Mouse (Mus musculus): ENCODE measurements at regions not wholly inside any gene's neighbourhood (a gene's known extent, or its start where the extent isn't known, plus 50 kb on each side); places are given as distances from the start of the nearest gene placed in this dataset.

DNA sequence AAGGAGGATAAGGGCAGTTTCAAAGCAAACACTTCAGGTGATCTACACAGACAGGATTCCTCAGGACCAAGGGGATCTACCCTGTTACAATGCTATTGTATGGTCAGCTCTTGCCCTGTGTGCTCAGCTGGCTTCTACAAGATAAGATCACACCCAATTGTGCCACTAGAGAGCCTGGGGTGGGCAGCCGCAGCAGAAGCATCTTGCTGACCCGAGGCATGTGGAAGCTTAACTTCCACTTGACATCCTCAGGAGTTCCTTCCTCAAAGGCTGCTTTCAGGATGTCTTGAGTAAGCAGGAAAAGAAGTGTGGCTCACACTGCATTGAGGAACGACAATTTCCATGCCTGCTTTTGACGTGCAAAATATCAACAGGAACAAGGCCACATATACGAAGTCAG, 222.8 kb upstream of the Gpc5 start:
- no peak for DNase-seq

DNA sequence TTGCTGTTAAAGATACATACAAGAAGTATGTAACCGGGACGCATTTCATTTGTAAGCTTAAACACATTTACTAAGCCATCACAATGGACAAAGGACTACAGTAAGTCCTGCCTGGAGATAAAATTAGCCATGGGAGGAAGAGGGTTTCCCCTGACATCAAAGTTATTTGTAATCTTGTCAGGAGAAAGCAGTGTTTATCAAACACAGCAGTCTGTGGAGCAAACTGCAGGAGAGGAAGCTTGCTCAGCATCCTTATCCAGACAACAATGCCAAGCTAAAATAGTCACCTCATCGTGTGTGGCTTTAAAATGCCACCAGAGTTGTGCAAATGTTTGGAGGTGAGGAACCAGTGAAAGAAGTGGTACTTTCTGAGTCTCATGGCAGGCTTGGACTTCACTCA, 216.9 kb upstream of the Gpc5 start:
- no peak for DNase-seq

DNA sequence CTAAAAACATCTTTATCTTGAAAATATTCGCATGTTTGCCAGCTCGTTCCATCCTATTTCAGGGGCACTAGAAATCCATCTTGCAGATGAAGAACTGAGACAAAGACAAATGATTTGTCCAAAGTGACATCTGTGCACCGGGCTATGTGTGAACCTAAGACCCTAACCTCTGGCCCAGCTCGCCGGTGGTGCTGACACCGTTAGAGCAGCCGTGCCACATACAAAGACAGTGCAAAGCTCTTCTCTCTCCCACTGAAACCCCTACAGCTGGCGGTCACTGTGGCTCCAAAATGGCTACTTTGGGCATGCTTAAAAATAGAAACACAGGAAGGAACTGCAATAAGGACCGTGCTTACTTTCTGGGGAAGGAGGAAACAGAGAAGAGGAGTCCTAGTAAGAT, 215.6 kb upstream of the Gpc5 start:
- DNase-seq: no peak

DNA sequence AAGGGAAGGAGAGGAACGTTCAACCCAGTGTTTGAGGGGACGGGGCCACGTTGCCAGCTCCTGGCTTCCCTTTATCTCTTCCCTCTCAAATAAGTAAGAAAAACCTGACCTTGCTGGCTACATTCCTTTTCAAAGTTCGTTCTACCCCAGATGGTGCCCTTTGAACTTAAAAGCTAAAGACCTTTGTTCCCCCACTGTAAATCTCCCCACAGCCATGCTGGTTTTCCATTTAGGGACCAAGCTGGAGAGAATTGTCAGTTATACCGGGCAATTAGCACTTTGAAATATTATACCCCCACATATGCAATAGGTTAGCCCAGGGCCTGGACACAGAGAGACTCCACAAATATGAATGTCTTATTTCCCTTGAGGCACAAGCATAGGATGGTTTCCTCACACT, 214.5 kb upstream of the Gpc5 start:
- DNase-seq: no peak

DNA sequence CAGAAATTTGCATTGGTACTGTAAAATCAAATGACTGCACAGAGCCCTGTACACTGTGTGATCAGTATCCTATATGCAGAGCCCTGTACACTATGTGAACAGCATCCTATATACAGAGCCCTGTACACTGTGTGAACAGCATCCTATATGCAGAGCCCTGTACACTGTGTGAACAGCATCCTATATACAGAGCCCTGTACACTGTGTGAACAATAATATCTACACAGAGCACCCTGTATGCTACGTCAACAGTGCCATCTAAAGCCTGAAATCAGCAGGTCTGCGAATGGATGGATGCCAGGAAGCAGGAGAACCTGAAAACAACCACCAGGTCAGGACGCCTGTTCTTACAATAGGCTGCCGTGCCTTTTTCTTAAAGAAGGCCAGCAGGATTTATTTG, 211.7 kb upstream of the Gpc5 start:
- no peak for DNase-seq

DNA sequence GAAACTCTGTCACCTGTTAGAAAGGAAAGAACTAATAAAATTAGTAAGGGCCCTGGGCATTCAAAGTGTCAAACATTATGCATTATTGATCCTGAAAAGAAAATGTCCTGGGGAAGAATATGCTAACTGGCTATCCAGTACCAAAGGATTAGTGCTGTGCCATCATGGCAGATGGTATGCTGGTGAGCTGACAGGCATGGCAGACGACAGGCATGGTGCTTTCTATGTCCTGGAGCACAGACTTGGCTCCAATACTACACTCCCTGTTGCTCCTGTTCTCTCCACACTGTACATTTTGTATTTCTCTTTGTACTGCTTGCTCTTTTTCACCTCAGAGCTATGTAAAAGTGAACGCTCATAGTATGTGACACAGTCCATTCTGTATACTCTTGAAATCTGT, 187.9 kb upstream of the Gpc5 start:
- DNase-seq: no peak

DNA sequence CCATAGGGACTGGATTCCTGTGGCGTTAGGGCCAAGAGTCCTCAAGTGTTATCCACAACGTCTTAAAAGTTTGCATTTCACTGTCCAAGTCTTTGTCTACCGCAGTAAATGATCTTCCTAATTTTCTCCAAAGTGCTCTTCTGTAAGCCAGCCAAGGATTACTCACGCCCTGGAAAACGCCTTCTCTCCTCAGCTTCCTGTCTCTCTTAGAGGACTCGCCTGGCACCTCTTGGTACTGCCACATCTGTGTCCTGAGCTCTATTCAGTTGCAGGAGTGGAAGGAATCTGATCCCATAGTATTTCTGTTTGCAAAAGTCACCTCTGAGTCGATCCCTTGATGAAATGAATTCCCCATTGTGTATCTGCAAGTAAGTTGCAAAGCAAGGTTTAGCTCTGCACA, 179.7 kb upstream of the Gpc5 start:
- no peak for DNase-seq

DNA sequence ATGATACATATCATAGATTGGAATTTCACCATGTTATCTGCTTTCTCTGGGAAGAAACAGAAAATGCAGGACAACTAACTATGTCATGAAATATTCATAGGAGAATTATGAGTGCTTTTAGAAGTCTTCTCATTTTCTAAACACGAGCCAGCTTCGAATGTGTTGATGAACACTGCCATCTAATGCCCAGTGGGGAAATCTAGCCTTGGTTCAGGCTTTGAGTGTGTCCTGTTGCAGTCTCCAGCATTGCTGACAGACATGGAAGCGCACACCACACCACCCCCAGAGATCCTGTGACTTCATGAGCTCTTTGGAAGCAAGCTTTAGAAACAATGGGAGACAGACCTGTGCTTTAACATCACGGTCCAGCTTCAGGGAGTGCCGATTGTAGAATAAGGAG, 178.8 kb upstream of the Gpc5 start:
- no peak for DNase-seq

DNA sequence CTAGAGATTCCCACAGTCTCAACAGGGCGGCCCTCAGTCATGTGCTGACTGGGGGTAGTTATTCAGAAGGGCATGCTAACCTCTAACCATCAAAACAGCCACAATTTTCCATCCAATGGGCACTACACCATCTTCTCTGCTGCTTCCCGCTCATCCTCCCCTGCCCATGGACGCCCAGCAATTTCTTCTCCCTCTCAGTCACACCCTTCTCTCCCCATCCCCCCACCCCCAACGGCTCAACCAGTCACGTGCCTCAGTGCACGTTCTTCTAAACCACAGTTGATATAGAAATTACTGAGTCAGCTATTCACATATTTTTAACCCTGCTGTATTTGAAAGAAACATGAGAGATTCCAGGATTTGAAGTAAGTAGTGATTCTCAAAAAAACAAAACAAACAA, 146.3 kb upstream of the Gpc5 start:
- no peak for DNase-seq

DNA sequence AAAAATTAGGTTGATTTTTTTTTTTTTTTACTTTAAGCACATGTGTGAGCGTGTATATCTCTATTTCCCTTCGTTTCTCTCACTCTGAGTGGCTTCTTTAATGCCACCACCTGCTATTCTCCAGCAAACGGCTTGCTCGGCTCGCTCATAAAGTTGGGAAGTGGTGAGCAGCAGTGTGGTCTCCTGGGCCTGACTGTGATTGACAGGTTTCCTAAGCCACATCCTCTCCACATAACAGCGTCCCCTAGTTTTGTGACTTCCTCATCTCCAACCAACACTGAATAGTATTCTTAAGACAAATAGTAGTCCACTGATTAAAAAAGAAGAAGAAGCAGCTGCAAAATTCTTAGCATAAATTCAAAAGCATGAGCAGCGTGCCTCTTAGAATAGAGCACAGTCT, 145.7 kb upstream of the Gpc5 start:
- no peak for DNase-seq

DNA sequence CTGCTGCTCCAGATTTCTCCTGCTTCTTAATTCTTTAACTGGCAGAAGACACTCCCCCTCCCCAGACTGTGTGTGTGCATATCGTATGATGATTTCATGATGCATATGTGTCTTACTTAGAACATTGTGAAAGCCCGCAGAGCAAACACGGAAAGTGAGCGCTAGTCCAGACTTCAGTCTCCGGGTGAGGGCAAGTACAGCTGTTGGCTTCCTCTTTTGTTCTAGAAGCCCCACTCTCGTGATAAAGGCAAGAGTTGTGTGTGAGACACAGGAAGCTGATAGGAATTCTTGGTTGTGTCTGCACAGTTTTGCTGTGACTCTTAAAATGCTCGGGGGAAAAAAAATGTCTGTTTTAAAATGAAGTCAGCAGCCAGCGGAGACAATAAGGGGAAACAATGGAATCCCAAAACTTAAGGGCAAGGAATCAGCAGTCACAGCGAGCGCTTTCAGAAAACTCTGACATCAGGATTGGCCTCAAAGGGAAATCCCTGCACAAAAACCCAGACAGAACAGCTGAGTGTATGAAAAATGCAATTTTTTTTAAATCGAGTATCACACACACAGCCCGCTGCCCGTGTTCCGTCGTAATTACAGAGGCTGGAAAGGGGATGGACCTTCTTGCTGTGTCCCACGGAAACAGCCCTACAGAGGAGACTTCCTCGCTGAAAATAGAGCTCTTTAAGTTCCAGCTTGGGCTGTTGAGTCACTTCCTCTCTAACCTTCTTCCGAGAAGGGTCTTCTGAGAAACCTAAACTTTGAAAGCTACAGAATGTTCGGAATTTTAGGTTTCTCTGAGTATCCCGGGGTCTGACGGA, 143.5 kb upstream of the Gpc5 start:
- DNase-seq: no peak

DNA sequence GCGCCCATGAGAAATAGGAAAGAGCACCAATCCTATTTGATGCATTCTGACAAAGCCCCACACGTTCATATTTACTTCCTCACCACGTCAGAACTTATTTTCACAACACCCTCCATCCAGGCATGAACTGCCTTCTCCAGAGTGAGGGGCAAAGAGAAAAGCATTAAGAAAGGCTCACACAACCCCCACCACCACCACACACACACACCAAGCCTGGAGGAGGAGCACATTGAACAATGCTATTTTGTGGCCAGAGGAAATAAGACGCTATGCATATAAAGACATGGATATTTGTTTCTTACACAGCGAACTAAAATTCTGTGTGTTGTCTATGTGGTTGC, 142.9 kb upstream of the Gpc5 start:
- DNase-seq: no peak

DNA sequence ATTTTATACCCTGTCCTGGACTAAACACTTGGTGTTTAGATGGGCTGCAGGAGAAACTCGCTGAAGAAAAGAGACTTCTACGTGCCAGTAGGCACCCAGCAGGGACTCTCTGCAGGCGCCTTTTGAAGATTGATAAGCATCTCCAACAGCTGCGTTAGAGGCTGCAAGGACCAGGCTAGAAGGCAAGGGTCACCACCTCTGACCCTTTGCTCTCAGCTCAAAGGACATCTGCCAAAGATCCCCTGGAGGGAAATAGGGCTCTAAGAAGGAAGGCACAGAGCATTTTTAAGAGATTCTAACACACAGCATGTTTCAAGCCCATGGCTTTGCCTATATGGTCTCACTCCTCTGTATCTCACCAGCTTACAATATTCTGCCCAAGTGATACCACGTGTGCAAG, 139.7 kb upstream of the Gpc5 start:
- DNase-seq: no peak

DNA sequence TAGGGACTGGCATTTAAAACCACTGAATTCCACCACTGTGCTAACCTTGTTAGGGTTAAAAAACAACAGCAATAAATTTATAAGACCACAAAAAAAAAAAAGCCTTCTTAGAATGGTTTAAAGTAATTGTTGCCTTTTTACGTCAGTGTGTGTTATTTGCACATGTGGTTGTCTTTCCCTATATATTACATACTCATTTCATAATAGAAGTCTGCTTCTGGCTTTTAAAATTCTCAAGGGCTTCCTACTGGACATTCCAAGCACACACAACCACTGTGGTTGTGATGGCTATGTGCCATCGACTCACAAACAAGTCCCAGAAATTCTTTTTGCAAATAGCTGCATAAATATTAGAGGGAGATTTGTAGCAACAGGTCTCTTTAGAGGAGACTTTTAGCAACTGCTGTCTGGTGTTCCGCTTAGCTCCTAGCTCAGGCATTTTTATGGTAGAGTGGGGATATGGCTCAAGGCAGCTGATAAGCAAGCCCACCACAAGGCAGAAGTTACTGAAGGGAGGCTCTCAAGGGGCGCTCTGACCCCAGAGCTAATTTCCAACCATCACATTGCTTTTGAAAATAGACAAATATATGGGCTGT, 138.8 kb upstream of the Gpc5 start:
- no peak for DNase-seq

DNA sequence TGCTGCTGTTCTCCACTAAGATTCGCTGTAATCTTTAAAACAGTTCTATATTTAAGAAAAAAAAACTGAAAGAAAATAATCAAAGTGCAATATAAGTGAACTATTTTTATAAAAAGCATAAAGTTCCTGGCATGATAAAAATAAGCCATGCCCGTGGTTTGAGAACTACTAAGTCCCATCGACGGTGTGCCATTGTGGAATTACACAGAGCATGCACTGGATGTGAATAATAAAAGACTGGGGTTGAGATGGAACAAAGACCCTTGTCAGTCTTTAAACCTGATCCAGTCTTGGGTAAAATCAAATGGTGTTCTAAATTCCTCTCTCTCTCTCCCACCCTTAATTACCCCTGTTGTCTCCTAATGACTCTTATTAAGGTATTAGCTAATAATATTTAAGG, 137.7 kb upstream of the Gpc5 start:
- no peak for DNase-seq

DNA sequence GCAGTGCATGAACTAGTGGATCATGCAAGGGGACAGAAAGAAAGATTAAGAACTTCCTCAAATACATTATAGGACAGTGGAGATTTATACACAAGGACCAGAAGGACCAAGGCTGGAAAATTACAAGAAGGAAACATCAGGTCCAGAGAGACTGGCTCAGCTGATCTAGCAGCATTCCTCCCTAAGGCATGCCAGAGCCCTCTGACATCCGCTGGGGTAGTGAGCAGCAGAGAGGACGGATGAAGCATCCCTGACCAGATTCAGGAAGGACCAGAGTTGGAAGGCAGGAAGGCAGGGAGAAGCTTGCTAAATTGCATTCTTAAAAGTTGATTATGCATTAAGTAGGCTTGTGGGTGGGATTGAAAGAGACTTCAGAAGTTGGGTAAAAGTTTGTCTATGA, 136.4 kb upstream of the Gpc5 start:
- no peak for DNase-seq

DNA sequence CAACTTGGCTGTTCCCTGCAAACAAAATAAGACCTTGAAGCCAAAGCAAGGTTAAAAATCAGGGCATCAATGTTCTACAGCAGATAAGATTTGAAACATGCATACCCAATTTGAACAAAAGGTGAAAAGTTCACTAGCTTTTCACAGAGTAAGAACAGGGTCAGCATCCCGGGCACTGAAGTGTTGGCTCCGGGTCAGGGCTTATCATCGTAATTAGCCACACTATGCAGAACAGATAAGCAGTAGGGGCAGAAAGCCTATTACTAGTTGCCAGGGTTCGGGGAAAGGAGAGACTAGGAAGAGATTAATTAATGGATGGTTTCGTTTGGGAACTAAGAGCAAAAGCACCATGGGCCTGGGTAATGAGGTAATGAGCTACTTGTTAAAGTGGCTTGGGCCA, 131.7 kb upstream of the Gpc5 start:
- DNase-seq: no peak

DNA sequence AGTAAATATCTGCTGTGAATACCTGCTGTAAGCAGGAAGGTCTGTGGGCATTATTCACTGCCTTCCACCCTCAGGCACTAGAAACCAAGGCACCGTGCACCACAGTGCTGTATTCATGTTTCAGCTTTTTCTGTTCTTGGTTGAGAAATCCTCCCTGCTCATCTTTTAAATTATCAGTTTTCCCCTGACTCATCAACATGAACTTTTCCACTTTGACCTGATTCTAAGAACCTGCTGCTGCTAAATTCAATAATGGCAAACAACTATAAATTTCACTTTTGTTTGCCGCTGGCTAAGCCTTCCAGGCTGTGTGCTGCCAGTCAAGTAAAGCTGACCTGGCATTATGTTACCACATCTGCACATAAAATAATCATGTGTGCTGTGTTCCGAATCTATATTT, 126.1 kb upstream of the Gpc5 start:
- DNase-seq: no peak

DNA sequence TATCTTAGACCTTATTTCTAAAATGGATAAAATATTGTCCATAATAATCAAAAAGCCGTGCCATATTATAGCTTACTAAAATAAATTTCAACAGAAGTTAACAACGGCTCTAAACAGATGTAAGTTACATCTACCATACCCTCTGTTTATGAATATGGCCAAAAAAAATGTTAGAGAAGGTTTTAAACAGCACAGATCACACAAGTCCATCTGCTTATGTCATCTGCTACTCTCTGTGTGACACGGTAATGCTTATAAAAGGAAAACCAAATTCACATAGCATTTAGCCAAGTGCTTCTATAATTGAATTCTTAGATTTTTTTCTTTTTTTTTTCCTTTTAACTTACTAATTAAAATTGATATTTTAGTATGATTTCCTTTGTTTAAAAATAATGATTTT, 123.0 kb upstream of the Gpc5 start:
- no peak for DNase-seq

DNA sequence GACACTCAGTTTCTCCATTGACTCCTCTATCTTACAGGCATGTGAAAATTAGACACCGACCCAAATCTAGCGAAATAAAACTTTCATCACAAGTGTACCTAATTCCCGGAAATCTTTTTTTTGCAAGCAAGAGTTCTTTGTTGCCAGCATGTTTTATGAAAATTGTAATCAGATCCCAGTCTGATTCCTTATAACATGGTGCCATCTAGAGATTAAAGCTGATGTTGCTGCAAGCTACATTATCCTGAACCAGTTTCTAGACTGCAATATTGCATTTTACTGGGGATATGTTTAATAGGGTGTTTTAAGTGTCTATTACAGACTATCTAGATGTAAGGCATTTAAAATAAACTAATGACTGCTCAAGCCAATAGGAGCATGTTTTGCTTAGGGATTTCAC, 110.9 kb upstream of the Gpc5 start:
- no peak for DNase-seq

DNA sequence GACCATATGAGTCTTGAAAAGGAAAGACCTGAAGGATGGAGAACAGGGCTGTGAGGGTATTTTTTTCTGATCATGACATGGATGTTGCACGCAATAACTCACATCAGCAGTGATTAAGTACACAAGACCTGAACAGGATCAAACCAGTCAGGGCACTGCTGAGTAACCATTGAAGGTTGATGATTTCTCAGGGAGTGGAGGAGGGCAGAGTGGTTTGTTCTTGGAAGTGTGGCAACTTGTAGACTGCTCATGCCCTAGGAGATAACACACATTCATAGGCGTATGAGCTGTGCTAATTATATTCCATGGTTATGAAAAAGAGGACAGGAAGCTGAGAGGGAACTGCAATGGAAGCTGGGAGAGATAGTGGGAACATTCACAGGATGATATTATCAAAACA, 88.8 kb upstream of the Gpc5 start:
- no peak for DNase-seq

DNA sequence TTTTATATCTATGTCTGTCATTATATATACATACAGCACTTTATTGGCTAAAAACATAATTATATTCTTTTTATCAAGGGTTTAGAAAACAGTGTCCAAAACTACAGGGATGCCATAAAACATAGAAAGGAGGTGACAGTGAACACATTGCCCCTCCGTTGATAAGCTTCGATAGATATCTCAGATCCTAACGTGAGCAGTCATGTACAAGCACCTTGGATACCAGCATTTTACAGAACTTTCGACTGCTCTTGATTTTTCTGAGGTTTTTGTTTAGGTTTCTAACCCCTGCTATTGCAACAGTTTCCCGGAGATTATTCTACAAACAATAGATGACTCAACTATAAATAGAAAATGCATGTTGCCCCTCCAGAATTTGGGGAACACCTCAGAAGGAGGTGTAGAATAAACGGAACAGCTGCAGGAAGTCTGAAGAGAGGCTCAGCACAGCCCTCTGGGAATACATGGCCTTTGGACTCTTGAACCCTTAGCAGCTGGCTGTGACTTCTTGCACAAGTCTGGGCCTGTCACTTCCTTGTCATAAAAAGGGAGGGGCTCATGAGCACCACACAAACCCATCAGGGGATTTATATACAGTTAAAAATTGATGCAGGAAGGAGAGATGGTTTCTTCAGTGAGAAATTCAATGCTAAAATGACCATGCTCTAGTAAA, 87.1 kb upstream of the Gpc5 start:
- DNase-seq: no peak

DNA sequence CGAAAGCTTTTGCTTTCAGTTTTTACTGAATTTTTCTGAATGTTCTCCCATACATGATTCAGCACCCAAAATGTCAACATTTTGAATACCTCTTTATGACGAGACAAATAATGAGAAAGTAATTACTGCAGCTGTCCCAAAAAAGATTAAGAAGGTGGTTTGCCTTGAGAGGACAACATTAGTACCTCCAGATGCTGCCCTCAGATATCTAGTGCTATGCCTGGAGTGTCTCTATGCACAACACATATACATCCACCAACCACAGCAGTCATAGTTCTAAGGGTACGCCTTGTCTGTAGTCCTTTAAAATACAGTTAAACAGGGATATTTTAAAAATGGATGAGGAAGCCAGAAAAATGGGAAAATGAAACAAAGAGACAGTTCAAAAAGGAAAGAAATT, 81.1 kb upstream of the Gpc5 start:
- DNase-seq: no peak

DNA sequence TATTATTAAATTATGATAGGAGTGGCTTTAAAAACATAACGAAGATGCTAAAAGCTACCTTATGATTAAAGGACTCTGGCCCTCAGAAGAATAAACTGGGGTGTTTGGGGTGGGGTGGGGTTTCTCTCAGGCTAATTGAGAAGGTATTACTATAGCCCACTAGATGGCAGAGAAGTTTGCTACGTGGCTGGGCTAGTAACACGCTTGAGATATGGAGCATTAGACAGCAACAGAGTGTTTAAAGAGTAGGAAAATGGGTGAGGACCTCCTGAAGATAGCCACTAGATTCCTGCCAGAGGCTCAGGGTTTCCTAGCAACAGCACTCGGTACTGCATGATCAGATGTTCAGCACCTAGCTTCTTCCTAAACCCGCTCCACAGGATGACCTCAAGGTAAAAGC, 76.7 kb upstream of the Gpc5 start:
- no peak for DNase-seq

Data from cerebellum, adult 9-10 months (tissue).